Mouse (Mus musculus) stomach, embryonic 14.5 days (tissue): ENCODE measurements around the gene Kansl1. TPM values are rescaled to one million over a fixed set of nuclear protein-coding genes. Genes with fewer than 3 reads are reported as not detected.

Experiments
- ATAC-seq: fragments of 200-750 bp; cut with Nextera tagmentation; 2 replicates; pipeline ENCODE4 v1.8.0; 2017; ENCODE audit warnings: low read depth, moderate TSS enrichment; ENCODE audit not compliant: insufficient number of reproducible peaks, insufficient read depth, low FRiP score
- H3K27ac ChIP-seq: fragments of 300-500 bp; sonication (generic); 2 replicates; pipeline ENCODE4 v1.5.1; 2014; ENCODE audit warnings: mild to moderate bottlenecking, low read length, moderate library complexity, mixed read lengths
- H3K27me3 ChIP-seq: fragments of 300-500 bp; sonication (generic); 2 replicates; pipeline ENCODE4 v1.6.1; 2014; ENCODE audit warnings: low read length, control low read depth, mixed read lengths; ENCODE audit not compliant: control insufficient read depth, insufficient read depth
- H3K36me3 ChIP-seq: fragments of 300-500 bp; sonication (generic); 2 replicates; pipeline ENCODE4 v1.6.1; 2014; ENCODE audit warnings: mild to moderate bottlenecking, control low read depth, low read length, moderate library complexity, mixed read lengths; ENCODE audit not compliant: control insufficient read depth, insufficient read depth
- H3K4me1 ChIP-seq: fragments of 300-500 bp; sonication (generic); 2 replicates; pipeline ENCODE4 v1.6.1; 2014; ENCODE audit warnings: low read length, control low read depth, mixed read lengths; ENCODE audit not compliant: control insufficient read depth, insufficient read depth
- H3K4me2 ChIP-seq: fragments of 300-500 bp; sonication (generic); replicated peaks from 2 replicates; pipeline ENCODE4 v1.6.1; 2014; ENCODE audit warnings: low read depth, low read length, control low read depth
- H3K4me3 ChIP-seq: fragments of 300-500 bp; sonication (generic); 2 replicates; pipeline ENCODE4 v1.5.1; 2014; ENCODE audit warnings: low read depth, low read length, control low read depth
- H3K9ac ChIP-seq: fragments of 300-500 bp; sonication (generic); replicated peaks from 2 replicates; pipeline ENCODE4 v1.6.1; 2014; ENCODE audit warnings: low read depth, mild to moderate bottlenecking, control low read depth, low read length, moderate library complexity, mixed read lengths
- H3K9me3 ChIP-seq: fragments of 300-500 bp; sonication (generic); 2 replicates; pipeline ENCODE4 v1.6.1; 2016; ENCODE audit warnings: low read depth, low read length, control low read depth; ENCODE audit not compliant: control insufficient read depth
- WGBS: fragments of 180-500 bp; shearing (Covaris S2); extraction: QIAGEN DNeasy Blood & Tissue Kit; methylation state at CpG from one replicate; pipeline ENCODE4 v1.1.7; 2014; 5-methylcytosine and 5-hydroxymethylcytosine counted together
- polyA plus RNA-seq: library from polyadenylated mRNA; unstranded; fragments of >200 nt; fragmentation: Nextera tagmentation; extraction: Ambion mirVana; gene quantifications from 2 replicates; pipeline ENCODE4 v1.2.1, GENCODE M21; 2014

Gene Kansl1
- polyA plus RNA-seq, 1 experiment from 2014 or later = 28.1 TPM

DNA sequence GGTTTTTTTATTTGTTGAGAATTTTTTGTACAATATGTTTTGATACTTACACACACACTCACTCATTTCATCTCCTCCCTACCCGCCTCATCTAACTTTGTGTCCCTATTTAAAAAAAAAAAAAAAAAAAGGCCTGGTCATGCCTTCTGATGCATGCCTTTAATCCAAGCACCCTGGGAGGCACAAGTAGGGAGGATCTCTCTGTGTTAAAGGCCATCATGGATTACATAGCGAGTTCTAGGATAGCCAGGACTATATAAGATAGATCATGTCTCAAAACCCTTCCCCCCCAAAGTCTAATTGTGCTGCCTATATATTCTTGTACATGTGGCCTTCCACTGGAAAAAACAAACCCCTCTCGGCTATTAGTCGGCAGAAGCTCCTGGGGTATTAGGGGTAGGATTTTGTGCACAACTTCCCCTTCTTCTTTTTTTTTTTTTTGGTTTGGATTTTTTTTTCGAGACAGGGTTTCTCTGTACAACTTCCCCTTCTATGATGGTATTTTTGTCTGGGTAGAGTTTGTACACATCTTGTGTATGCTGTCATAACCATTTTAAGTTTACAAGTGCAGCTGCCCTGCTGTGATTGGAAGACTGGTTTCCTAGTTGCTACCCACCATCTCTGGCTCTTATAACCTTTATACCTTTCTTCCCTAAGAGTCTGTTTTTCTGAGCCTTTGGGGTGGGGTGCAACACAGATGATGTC, 101.0 kb downstream of the Kansl1 start:
- Histone ChIP-seq H3K9me3 (no peaks in the 10 kb centered on the region), H3K36me3 (peaks cover 7% of the 10 kb centered on the region; the same call in 1 of the 2 replicates), H3K27ac (no peak overlapping the region), H3K4me3 (no peak overlapping the region), H3K27me3 (no peaks in the 10 kb centered on the region), H3K4me2 (no peak overlapping the region), H3K4me1 (no peaks in the 10 kb centered on the region), H3K9ac (no peak overlapping the region)
- WGBS = 91% methylated on average over 5 of the region's 5 CpGs
- ATAC-seq = no peak

- Histone ChIP-seq H3K9me3 (no peaks in the 10 kb centered on the region), H3K4me3 (no peak overlapping the region), H3K27me3 (no peaks in the 10 kb centered on the region), H3K4me2 (no peak overlapping the region), H3K27ac (no peak overlapping the region), H3K9ac (no peak overlapping the region), H3K36me3 (peaks cover 7% of the 10 kb centered on the region; the same call in 1 of the 2 replicates), H3K4me1 (no peaks in the 10 kb centered on the region)
- no peak for ATAC-seq
- WGBS = 94% methylated on average over 2 of the region's 2 CpGs
These were observed 104.6 kb downstream of the Kansl1 start for GRCm38 (mm10) chr11:104363823-104364600.

DNA sequence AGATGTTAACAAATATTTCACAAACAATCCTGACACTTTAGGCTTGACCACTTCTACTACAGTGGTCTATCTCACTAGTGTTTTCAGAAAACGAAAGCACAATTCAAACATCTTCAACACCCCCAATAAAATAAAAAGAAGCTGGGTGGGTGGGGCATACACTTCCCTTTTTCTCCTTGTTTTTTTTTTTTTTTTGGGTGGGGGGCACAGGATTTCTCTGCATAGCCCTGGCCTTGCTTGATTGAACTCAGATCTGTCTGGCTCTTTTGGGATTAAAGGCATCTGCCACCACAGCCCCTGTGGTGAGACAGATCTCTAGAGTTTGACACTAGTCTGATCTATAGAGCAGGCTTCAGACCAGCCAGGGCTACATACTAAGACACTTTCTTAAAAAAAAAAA, 106.0 kb downstream of the Kansl1 start:
- ATAC-seq = no peak
- Histone ChIP-seq H3K4me2 (no peak overlapping the region), H3K9ac (no peak overlapping the region), H3K9me3 (no peaks in the 10 kb centered on the region), H3K4me1 (no peaks in the 10 kb centered on the region), H3K27ac (no peak overlapping the region), H3K27me3 (no peaks in the 10 kb centered on the region), H3K4me3 (no peak overlapping the region), H3K36me3 (no peaks in the 10 kb centered on the region; the same call in none of the 2 replicates)
- WGBS = 94% methylated on average over 1 of the region's 1 CpGs

DNA sequence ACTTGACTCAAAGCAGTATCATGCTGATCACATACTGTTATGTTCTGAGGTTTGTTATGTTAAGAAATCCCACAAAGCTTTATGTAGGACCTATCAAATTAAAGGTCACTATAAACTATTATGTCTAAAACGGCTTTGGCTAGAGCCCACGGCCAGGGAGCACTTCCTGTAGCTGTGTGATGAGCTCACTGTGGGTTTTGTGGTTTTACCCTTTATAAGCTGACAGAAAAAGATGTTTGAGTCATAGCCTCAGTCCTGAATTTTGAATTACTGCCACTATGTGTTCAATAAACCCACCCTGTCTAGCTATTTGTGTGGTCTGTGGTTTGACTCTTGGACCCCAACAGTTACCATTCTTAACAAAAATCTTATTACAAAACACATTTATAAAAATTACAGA, 106.9 kb downstream of the Kansl1 start:
- no peak for ATAC-seq
- Histone ChIP-seq H3K27me3 (no peaks in the 10 kb centered on the region), H3K4me2 (no peak overlapping the region), H3K4me1 (no peaks in the 10 kb centered on the region), H3K9ac (no peak overlapping the region), H3K27ac (no peak overlapping the region), H3K9me3 (no peaks in the 10 kb centered on the region), H3K4me3 (no peak overlapping the region), H3K36me3 (peaks cover 2% of the 10 kb centered on the region)
- whole genome bisulfite sequencing = 29% methylated on average over 2 of the region's 2 CpGs

- H3K27me3 ChIP-seq = no peaks in the 10 kb centered on the region
- 71% methylated on average over 3 of the region's 3 CpGs for WGBS
- no peak overlapping the region for H3K4me3 ChIP-seq
- no peaks in the 10 kb centered on the region for H3K4me1 ChIP-seq
- no peak overlapping the region for H3K4me2 ChIP-seq
- H3K27ac ChIP-seq = no peak overlapping the region
- no peak overlapping the region for H3K9ac ChIP-seq
- ATAC-seq = no peak
- peaks cover 62% of the 10 kb centered on the region for H3K36me3 ChIP-seq
- no peaks in the 10 kb centered on the region for H3K9me3 ChIP-seq
These were observed 121.7 kb downstream of the Kansl1 start for GRCm38 (mm10) chr11:104346931-104347330.

DNA sequence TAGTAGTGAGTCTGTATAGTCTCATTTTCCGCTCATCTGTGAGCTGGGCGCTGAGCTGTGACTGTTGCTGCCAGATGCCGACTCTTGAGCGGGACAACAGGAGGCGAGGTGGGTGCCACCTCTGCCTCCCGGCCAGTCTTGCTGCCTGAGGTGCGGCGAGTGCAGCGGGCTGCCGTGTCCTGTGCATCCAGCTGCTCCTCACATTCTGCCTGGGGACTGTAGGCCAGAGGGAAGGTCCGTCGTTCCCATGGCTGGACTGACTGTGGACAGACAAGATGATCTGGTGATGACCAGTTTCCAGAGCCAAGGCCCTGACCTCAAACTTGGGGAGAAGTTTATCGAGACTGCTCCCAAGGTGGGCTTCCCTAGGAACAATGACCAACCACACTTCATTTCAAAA, 133.7 kb downstream of the Kansl1 start:
- ATAC-seq = no peak
- Histone ChIP-seq H3K9ac (no peak overlapping the region), H3K4me1 (no peaks in the 10 kb centered on the region), H3K27ac (no peak overlapping the region), H3K4me2 (no peak overlapping the region), H3K9me3 (no peaks in the 10 kb centered on the region), H3K4me3 (no peak overlapping the region), H3K36me3 (peaks cover 48% of the 10 kb centered on the region), H3K27me3 (no peaks in the 10 kb centered on the region)
- 90% methylated on average over 13 of the region's 13 CpGs for WGBS

DNA sequence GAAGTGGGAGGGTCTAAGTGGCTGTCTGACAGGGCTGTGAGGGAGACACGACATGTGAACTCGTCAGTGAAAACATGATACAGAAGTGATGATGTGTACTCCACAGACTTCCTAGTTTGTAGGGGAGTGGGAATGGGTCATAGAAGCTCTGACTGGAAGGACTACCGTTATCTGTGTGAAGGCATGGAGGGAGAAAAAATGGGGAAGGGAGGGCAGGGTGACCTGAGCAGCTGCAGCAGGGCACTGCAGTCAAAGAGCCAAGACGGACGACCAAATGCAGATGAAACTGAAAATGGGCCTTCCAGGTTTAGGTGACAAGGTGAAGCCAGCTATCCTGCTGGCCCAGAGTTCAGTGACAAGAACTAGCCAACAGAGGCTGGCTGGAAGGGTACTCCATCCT, 134.5 kb downstream of the Kansl1 start:
- Histone ChIP-seq H3K27me3 (no peaks in the 10 kb centered on the region), H3K9ac (no peak overlapping the region), H3K27ac (no peak overlapping the region), H3K4me2 (no peak overlapping the region), H3K36me3 (peaks cover 42% of the 10 kb centered on the region), H3K9me3 (no peaks in the 10 kb centered on the region), H3K4me3 (no peak overlapping the region), H3K4me1 (no peaks in the 10 kb centered on the region)
- WGBS = 71% methylated on average over 5 of the region's 5 CpGs
- ATAC-seq = no peak

DNA sequence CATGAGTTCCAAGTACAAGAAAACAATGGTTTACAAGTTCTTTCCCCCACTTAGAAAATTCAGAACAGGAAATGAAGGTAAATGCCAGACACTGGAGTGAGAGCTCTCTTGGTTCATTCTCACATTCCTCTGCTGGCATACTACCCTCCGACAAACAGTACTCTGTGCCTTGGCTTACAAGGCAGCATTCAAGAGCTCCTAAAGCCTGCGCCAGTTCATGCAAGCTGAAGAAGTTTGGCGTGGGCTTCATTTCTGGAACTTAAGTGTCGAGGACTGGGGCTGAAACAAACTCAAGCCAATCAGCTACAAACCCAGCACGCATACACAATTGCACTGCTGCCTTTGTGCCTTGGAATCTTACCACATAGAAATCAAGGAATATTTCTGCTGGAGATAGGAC, 136.6 kb downstream of the Kansl1 start:
- WGBS = 82% methylated on average over 5 of the region's 5 CpGs
- Histone ChIP-seq H3K27me3 (no peaks in the 10 kb centered on the region), H3K9me3 (no peaks in the 10 kb centered on the region), H3K27ac (no peak overlapping the region), H3K9ac (no peak overlapping the region), H3K36me3 (peaks cover 34% of the 10 kb centered on the region), H3K4me1 (no peaks in the 10 kb centered on the region), H3K4me3 (no peak overlapping the region), H3K4me2 (no peak overlapping the region)
- no peak for ATAC-seq
